Mouse (Mus musculus) myocyte (in vitro differentiated cells): ENCODE measurements at regions not wholly inside any gene's neighbourhood (a gene's known extent, or its start where the extent isn't known, plus 50 kb on each side); places are given as distances from the start of the nearest gene placed in this dataset.

Experiments
- H3K27me3 ChIP-seq: one replicate; pipeline ENCODE4 v1.6.1; 2011; ENCODE audit not compliant: control insufficient read depth, insufficient read depth, insufficient read length
- H3K36me3 ChIP-seq: one replicate; pipeline ENCODE4 v1.6.1; 2011; ENCODE audit not compliant: control insufficient read depth, insufficient read depth
- H3K4me2 ChIP-seq: one replicate; pipeline ENCODE4 v1.6.1; 2011; ENCODE audit warnings: low read depth, control low read depth
- H3K4me3 ChIP-seq: one replicate; pipeline ENCODE4 v1.5.1; 2011; ENCODE audit warnings: mild to moderate bottlenecking, control low read depth, moderate library complexity
- H3K79me2 ChIP-seq: one replicate; pipeline ENCODE4 v1.6.1; 2011; ENCODE audit not compliant: control insufficient read depth, insufficient read depth
- H3ac ChIP-seq: one replicate; pipeline ENCODE4 v1.6.1; 2011; ENCODE audit not compliant: control insufficient read depth, insufficient read length
- CEBPB ChIP-seq: IDR thresholded peaks from 2 replicates; pipeline ENCODE4 v1.6.1; 2011; ENCODE audit warnings: mild to moderate bottlenecking, moderate library complexity; ENCODE audit not compliant: poor library complexity, insufficient read depth, severe bottlenecking
- E2F4 ChIP-seq: IDR thresholded peaks from one replicate; pipeline ENCODE4 v1.6.1; 2011; ENCODE audit warnings: mild to moderate bottlenecking, control low read depth, moderate library complexity; ENCODE audit not compliant: insufficient read depth
- MAX ChIP-seq: IDR thresholded peaks from one replicate; pipeline ENCODE4 v1.6.1; 2011; ENCODE audit warnings: low read depth, mild to moderate bottlenecking, control low read depth
- MYOD1 ChIP-seq, 3 experiments: IDR thresholded peaks; one replicate each; pipeline ENCODE4 v1.6.1; 2011; ENCODE audit warnings: control low read depth in 2 of 3, low read depth in 2 of 3, mild to moderate bottlenecking in 2 of 3, moderate library complexity in 1 of 3; ENCODE audit not compliant: insufficient read length in 2 of 3, control insufficient read depth in 1 of 3
- MYOG ChIP-seq, 3 experiments: IDR thresholded peaks; one replicate each; pipeline ENCODE4 v1.6.1; 2011; ENCODE audit warnings: control low read depth in 2 of 3, low read depth in 2 of 3, mild to moderate bottlenecking in 2 of 3; ENCODE audit not compliant: insufficient read length in 2 of 3, control insufficient read depth in 1 of 3, insufficient read depth in 1 of 3
- POLR2A ChIP-seq: IDR thresholded peaks from one replicate; pipeline ENCODE4 v1.6.1; 2011; ENCODE audit warnings: low read depth, mild to moderate bottlenecking, control low read depth, moderate library complexity; ENCODE audit not compliant: insufficient read length
- POLR2AphosphoS2 ChIP-seq: IDR thresholded peaks from one replicate; pipeline ENCODE4 v1.6.1; 2011; ENCODE audit warnings: low read depth, control low read depth; ENCODE audit not compliant: insufficient read length
- REST ChIP-seq: IDR thresholded peaks from one replicate; pipeline ENCODE4 v1.6.1; 2011; ENCODE audit warnings: mild to moderate bottlenecking, control low read depth, moderate library complexity; ENCODE audit not compliant: insufficient read depth, insufficient read length
- SRF ChIP-seq: IDR thresholded peaks from one replicate; pipeline ENCODE4 v1.6.1; 2011; ENCODE audit warnings: low read depth; ENCODE audit not compliant: control insufficient read depth, insufficient read length
- TCF12 ChIP-seq: IDR thresholded peaks from one replicate; pipeline ENCODE4 v1.6.1; 2011; ENCODE audit warnings: mild to moderate bottlenecking, control low read depth; ENCODE audit not compliant: poor library complexity, insufficient read depth, severe bottlenecking
- TCF3 ChIP-seq: IDR thresholded peaks from one replicate; pipeline ENCODE4 v1.6.1; 2011; ENCODE audit warnings: low read depth, control low read depth; ENCODE audit not compliant: insufficient read length
- USF1 ChIP-seq: IDR thresholded peaks from one replicate; pipeline ENCODE4 v1.6.1; 2011; ENCODE audit warnings: low read depth, mild to moderate bottlenecking, control low read depth, moderate library complexity

GRCm38 (mm10) chr15:25558240-25558639 is 64.1 kb upstream of the Myo10 start:
- H3K4me3 ChIP-seq, result no peak overlapping the region
- H3K36me3 ChIP-seq, result no peaks in the 10 kb centered on the region
- H3K79me2 ChIP-seq, result no peaks in the 10 kb centered on the region
- no peak overlapping the region for H3ac ChIP-seq
- H3K4me2 ChIP-seq, result no peak overlapping the region
- no peaks in the 10 kb centered on the region for H3K27me3 ChIP-seq
- TF ChIP-seq REST (no peak), USF1 (no peak), POLR2A (no peak), MYOG (IDR thresholded peaks at IDR 0.05; ENCODE audit: control insufficient read depth in 1 of 3, insufficient read depth in 1 of 3, insufficient read length in 2 of 3, low read depth in 2 of 3) (no peak), POLR2AphosphoS2 (no peak), MAX (no peak), E2F4 (no peak), SRF (no peak), CEBPB (no peak), TCF12 (no peak), TCF3 (no peak), MYOD1 (IDR thresholded peaks at IDR 0.05; ENCODE audit: control insufficient read depth in 1 of 3, insufficient read length in 2 of 3, low read depth in 2 of 3) (no peak)

GRCm38 (mm10) chr15:25563641-25564040 is 58.7 kb upstream of the Myo10 start:
- TF ChIP-seq MYOD1 (IDR thresholded peaks at IDR 0.05; ENCODE audit: control insufficient read depth in 1 of 3, insufficient read length in 2 of 3, low read depth in 2 of 3) (peak in 1 of 3 experiments; percentile 23), POLR2AphosphoS2 (no peak)
- Histone ChIP-seq H3ac (no peak overlapping the region), H3K36me3 (no peaks in the 10 kb centered on the region), H3K79me2 (no peaks in the 10 kb centered on the region), H3K4me3 (no peak overlapping the region), H3K27me3 (no peaks in the 10 kb centered on the region), H3K4me2 (peak overlapping the region; percentile 49)

GRCm38 (mm10) chr15:25572495-25572894 is 49.8 kb upstream of the Myo10 start:
- no peaks in the 10 kb centered on the region for H3K36me3 ChIP-seq
- no peaks in the 10 kb centered on the region for H3K79me2 ChIP-seq
- no peak overlapping the region for H3ac ChIP-seq
- no peak for TF ChIP-seq POLR2A
- no peak for TF ChIP-seq E2F4
- no peak for TF ChIP-seq TCF12
- no peak for TF ChIP-seq USF1
- TF ChIP-seq MYOD1 (IDR thresholded peaks at IDR 0.05; ENCODE audit: control insufficient read depth in 1 of 3, insufficient read length in 2 of 3, low read depth in 2 of 3), result no peak
- no peak for TF ChIP-seq REST
- no peak for TF ChIP-seq SRF
- no peak for TF ChIP-seq POLR2AphosphoS2
- no peak overlapping the region for H3K4me2 ChIP-seq
- H3K27me3 ChIP-seq, result no peaks in the 10 kb centered on the region
- no peak overlapping the region for H3K4me3 ChIP-seq
